Mouse (Mus musculus) thymus, adult 2 months (tissue): ENCODE data around the gene Myo5a. TPM values are rescaled to one million over a fixed set of nuclear protein-coding genes. Genes with fewer than 3 reads are reported as not detected.

Experiments used
- DNase-seq: peaks from one replicate; pipeline ENCODE4 v3.0.0; 2021
- H3K27ac ChIP-seq: fragments of 200-500 bp; 2 replicates; pipeline ENCODE4 v1.5.1; 2012; ENCODE audit warnings: low read length, control low read depth; ENCODE audit not compliant: control insufficient read depth, insufficient read depth
- H3K27me3 ChIP-seq: fragments of 200-500 bp; 2 replicates; pipeline ENCODE4 v1.6.1; 2012; ENCODE audit warnings: mild to moderate bottlenecking, low read length, moderate library complexity, mixed read lengths; ENCODE audit not compliant: control insufficient read depth, insufficient read depth
- H3K36me3 ChIP-seq: fragments of 200-500 bp; 2 replicates; pipeline ENCODE4 v1.6.1; 2012; ENCODE audit warnings: mild to moderate bottlenecking, low read length, moderate library complexity; ENCODE audit not compliant: control insufficient read depth, insufficient read depth
- H3K4me1 ChIP-seq: fragments of 200-500 bp; replicated peaks from 2 replicates; pipeline ENCODE4 v1.6.1; 2012; ENCODE audit warnings: low read length; ENCODE audit not compliant: control insufficient read depth, insufficient read depth
- H3K4me3 ChIP-seq: fragments of 200-500 bp; 2 replicates; pipeline ENCODE4 v1.5.1; 2012; ENCODE audit warnings: mild to moderate bottlenecking, low read length, control low read depth, moderate library complexity; ENCODE audit not compliant: control insufficient read depth, insufficient read depth
- CTCF ChIP-seq: fragments of 200-500 bp; IDR thresholded peaks from 2 replicates; pipeline ENCODE4 v1.5.1; 2012; ENCODE audit warnings: mild to moderate bottlenecking, control low read depth, low read length, moderate library complexity, borderline replicate concordance; ENCODE audit not compliant: control insufficient read depth, poor library complexity, insufficient read depth; ENCODE audit errors: extremely low read depth
- POLR2A ChIP-seq: fragments of 200-500 bp; IDR thresholded peaks from 2 replicates; pipeline ENCODE4 v1.6.1; 2012; ENCODE audit warnings: mild to moderate bottlenecking, low read length, control low read depth, moderate library complexity; ENCODE audit not compliant: control insufficient read depth, poor library complexity, insufficient read depth; ENCODE audit errors: extremely low read depth
- whole genome bisulfite sequencing: fragments of 180-500 bp; shearing (Covaris S2); methylation state at CpG from one replicate; pipeline ENCODE4 v1.1.7; 2018; 5-methylcytosine and 5-hydroxymethylcytosine counted together
- polyA plus RNA-seq: library from polyadenylated mRNA; depleted of rRNA; stranded (reverse); fragments of >200 nt; gene quantifications from 2 replicates; pipeline ENCODE4 v1.2.3, GENCODE M21; 2012

Myo5a gene
- polyA plus RNA-seq, 1 experiment = 8.3 TPM

- H3K36me3 ChIP-seq = no peaks in the 10 kb centered on the region
- H3K27me3 ChIP-seq = no peaks in the 10 kb centered on the region
- WGBS = 93% methylated on average over 1 of the region's 1 CpGs
- H3K4me1 ChIP-seq = no peaks in the 10 kb centered on the region
- no peak for TF ChIP-seq CTCF
- TF ChIP-seq POLR2A = no peak
- no peak overlapping the region for H3K4me3 ChIP-seq
- no peak overlapping the region for H3K27ac ChIP-seq
- no peak for DNase-seq
These were observed 21.3 kb downstream of the Myo5a start for GRCm38 (mm10) chr9:75092134-75092533.

- TF ChIP-seq POLR2A (no peak), CTCF (no peak)
- 5% methylated on average over 3 of the region's 3 CpGs for WGBS
- H3K27ac ChIP-seq = no peak overlapping the region
- no peak for DNase-seq
- no peak overlapping the region for H3K4me3 ChIP-seq
- no peaks in the 10 kb centered on the region for H3K27me3 ChIP-seq
- no peaks in the 10 kb centered on the region for H3K36me3 ChIP-seq
- no peaks in the 10 kb centered on the region for H3K4me1 ChIP-seq
These were observed 23.9 kb downstream of the Myo5a start for GRCm38 (mm10) chr9:75094762-75095161.

- DNase-seq = no peak
- no peaks in the 10 kb centered on the region for H3K36me3 ChIP-seq
- TF ChIP-seq POLR2A = no peak
- TF ChIP-seq CTCF = no peak
- WGBS = 97% methylated on average over 9 of the region's 9 CpGs
- no peaks in the 10 kb centered on the region for H3K4me1 ChIP-seq
- no peak overlapping the region for H3K4me3 ChIP-seq
- H3K27me3 ChIP-seq = no peaks in the 10 kb centered on the region
- no peak overlapping the region for H3K27ac ChIP-seq
These were observed 28.1 kb downstream of the Myo5a start for GRCm38 (mm10) chr9:75098937-75099336.

- H3K4me1 ChIP-seq = no peaks in the 10 kb centered on the region
- no peaks in the 10 kb centered on the region for H3K36me3 ChIP-seq
- no peak for DNase-seq
- H3K27me3 ChIP-seq = no peaks in the 10 kb centered on the region
- 53% methylated on average over 8 of the region's 8 CpGs for WGBS
- H3K4me3 ChIP-seq = no peak overlapping the region
- TF ChIP-seq CTCF (no peak), POLR2A (no peak)
- H3K27ac ChIP-seq = no peak overlapping the region
These were observed 29.5 kb downstream of the Myo5a start for GRCm38 (mm10) chr9:75100157-75100781.

- no peak for DNase-seq
- Histone ChIP-seq H3K4me3 (no peak overlapping the region), H3K36me3 (no peaks in the 10 kb centered on the region), H3K27me3 (no peaks in the 10 kb centered on the region), H3K27ac (no peak overlapping the region), H3K4me1 (no peaks in the 10 kb centered on the region)
- TF ChIP-seq POLR2A = no peak
- no peak for TF ChIP-seq CTCF
These were observed 31.3 kb downstream of the Myo5a start for GRCm38 (mm10) chr9:75102131-75102530.

GRCm38 (mm10) chr9:75116571-75117177 lies 45.9 kb downstream of the Myo5a start:
- no peak for DNase-seq
- 92% methylated on average over 2 of the region's 2 CpGs for WGBS
- Histone ChIP-seq H3K4me3 (no peak overlapping the region), H3K36me3 (no peaks in the 10 kb centered on the region), H3K4me1 (no peaks in the 10 kb centered on the region), H3K27ac (no peak overlapping the region), H3K27me3 (no peaks in the 10 kb centered on the region)
- TF ChIP-seq POLR2A (no peak), CTCF (no peak)

- TF ChIP-seq CTCF (no peak), POLR2A (no peak)
- 89% methylated on average over 3 of the region's 3 CpGs for WGBS
- Histone ChIP-seq H3K4me1 (no peaks in the 10 kb centered on the region), H3K27ac (no peak overlapping the region), H3K27me3 (no peaks in the 10 kb centered on the region), H3K36me3 (no peaks in the 10 kb centered on the region), H3K4me3 (no peak overlapping the region)
- no peak for DNase-seq
These were observed 50.3 kb downstream of the Myo5a start for GRCm38 (mm10) chr9:75121126-75121525.
